Mouse (Mus musculus): ENCODE measurements around the gene Ndufa11. TPM values are rescaled to one million over a fixed set of nuclear protein-coding genes. Genes with fewer than 3 reads are reported as not detected.

Ndufa11 gene
- polyA plus RNA-seq, 1 experiment, result 135 TPM

DNA sequence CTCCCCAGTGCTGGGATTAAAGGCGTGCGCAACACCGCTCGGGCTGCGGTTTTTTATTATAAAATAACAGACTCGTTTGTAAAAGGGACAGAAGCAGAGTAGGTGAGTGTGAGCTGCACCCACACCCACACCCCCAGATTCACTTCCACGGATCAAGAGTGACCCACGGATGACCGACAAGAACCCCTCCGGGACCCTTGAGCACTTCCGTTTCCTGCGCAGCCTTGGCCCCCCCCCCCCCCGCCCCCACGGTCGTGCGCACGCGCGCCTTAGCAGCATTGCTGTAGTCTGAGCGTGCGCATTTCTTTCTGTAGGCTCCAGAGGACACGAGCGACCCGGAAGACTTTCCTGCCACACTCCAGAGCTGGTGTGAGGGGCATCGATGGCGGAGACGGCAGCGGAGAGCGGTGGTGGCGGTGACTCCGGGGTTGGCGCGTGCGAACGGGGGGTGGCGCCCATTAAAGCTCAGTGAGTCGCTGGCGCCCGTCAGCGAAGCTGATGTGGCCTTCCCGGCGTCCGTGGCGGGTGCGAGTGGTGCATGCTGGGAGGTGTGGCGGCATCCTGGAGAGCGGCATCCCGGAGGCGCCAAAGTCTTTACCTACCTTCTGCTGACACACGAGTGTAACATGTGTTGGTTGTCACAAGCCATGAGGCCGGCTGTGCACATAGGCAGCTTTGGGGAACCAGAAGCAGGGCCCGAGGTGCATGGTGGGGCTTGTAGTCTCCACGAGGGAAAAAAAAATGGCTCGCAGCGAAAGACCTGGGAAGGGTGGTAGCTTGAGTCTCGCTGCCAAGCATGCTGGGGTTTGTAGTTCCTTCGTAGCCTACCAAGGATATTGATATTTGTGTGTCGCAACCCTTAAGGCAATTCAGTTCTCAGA lies 47.1 kb downstream of the Ndufa11 start, which contains the start of gene Dus3l:
Gene Dus3l, plus strand, starts transcription at position 284 of the 881 bp plus-strand sequence.
- peak within 1 kb of the TSS; percentile 97 for H3K4me3 ChIP-seq (ENCODE audit: control insufficient read depth, low read depth, low read length)
- TF ChIP-seq POLR2A (IDR thresholded peaks at IDR 0.05; ENCODE audit: control insufficient read depth, low read depth, low read length) (peak; percentile 29), CTCF (IDR thresholded peaks at IDR 0.05; ENCODE audit: control insufficient read depth, insufficient read depth, insufficient replicate concordance, low read depth, low read length) (peak; percentile 25; the same call in 1 of the 2 replicates)
- peaks cover 34% of the 10 kb centered on the region for H3K4me1 ChIP-seq (ENCODE audit: control insufficient read depth, insufficient read depth, low read length)
- H3K27me3 ChIP-seq (ENCODE audit: control insufficient read depth, insufficient read depth, low read length), result no peaks in the 10 kb centered on the region
- H3K27ac ChIP-seq (ENCODE audit: control insufficient read depth, insufficient read depth, low read depth, low read length), result peak within 1 kb of the TSS; percentile 98
- peaks cover 1% of the 10 kb centered on the region; the same call in 1 of the 2 replicates for H3K36me3 ChIP-seq (ENCODE audit: control insufficient read depth, insufficient read depth, low read length)

DNA sequence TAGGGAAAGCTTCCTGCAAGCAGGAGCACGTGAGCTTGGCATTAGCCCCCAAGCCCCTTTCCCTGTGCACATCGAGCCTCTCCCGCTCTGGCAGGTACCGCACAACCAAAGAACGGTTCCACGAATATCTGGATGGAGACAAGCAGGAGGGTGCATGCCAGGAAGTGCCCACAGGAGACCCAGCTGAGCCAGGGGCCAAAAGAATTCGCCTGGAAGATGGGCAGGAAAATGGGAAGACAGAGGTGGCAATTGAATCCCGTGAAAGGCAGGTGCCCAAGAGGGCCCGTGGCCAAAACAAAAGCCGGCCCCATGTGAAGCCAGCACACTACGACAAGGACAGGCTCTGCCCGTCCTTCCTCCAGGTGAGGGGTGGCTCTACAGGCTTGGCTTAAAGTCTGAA lies 47.9 kb downstream of the Ndufa11 start:
- TF ChIP-seq CTCF (IDR thresholded peaks at IDR 0.05; ENCODE audit: control insufficient read depth, insufficient read depth, insufficient replicate concordance, low read depth, low read length) (no peak), POLR2A (IDR thresholded peaks at IDR 0.05; ENCODE audit: control insufficient read depth, low read depth, low read length) (no peak)
- peak overlapping the region; percentile 97 for H3K4me3 ChIP-seq (ENCODE audit: control insufficient read depth, low read depth, low read length)
- peaks cover 1% of the 10 kb centered on the region; the same call in 1 of the 2 replicates for H3K36me3 ChIP-seq (ENCODE audit: control insufficient read depth, insufficient read depth, low read length)
- peaks cover 34% of the 10 kb centered on the region for H3K4me1 ChIP-seq (ENCODE audit: control insufficient read depth, insufficient read depth, low read length)
- no peaks in the 10 kb centered on the region for H3K27me3 ChIP-seq (ENCODE audit: control insufficient read depth, insufficient read depth, low read length)
- H3K27ac ChIP-seq (ENCODE audit: control insufficient read depth, insufficient read depth, low read depth, low read length), result peak overlapping the region; percentile 98; the same call in 1 of the 2 replicates

DNA sequence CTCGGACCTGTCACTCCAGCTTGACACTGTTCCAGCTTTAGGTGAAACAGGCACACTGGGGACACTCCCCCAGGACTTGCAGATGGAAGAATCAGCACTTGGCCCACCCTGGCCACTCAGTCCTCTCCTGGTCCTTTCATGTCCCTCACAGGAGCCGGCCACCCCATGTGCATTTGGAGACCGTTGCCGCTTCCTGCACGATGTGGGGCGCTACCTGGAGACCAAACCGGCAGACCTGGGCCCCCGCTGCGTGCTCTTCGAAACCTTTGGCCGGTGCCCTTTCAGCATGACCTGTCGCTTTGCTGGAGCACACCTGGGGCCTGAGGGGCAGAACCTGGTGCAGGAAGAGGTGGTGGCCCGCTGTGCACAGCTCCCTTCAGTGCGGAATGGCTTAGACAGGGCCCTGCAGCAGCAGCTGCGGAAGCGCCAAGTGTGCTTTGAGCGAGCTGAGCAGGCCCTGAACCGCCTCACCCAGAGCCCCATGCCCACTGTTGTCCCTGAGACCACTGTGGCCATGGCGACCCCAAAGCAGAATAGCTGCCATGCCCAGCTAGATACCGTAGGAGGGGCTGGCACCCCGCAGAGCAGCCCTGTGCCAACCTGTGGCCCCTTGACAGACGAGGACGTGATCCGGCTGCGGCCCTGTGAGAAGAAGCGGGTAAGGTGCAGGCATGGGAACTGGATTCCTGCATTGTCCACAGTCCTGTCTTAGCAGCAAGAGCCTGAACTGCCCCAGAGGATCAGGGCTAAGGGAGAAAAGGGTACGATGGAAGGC lies 49.3 kb downstream of the Ndufa11 start:
- TF ChIP-seq POLR2A (IDR thresholded peaks at IDR 0.05; ENCODE audit: control insufficient read depth, low read depth, low read length), result no peak
- TF ChIP-seq CTCF (IDR thresholded peaks at IDR 0.05; ENCODE audit: control insufficient read depth, insufficient read depth, insufficient replicate concordance, low read depth, low read length), result no peak
- Histone ChIP-seq H3K4me1 (ENCODE audit: control insufficient read depth, insufficient read depth, low read length) (peaks cover 27% of the 10 kb centered on the region), H3K36me3 (ENCODE audit: control insufficient read depth, insufficient read depth, low read length) (peaks cover 1% of the 10 kb centered on the region), H3K4me3 (ENCODE audit: control insufficient read depth, low read depth, low read length) (no peak overlapping the region), H3K27ac (ENCODE audit: control insufficient read depth, insufficient read depth, low read depth, low read length) (no peak overlapping the region), H3K27me3 (ENCODE audit: control insufficient read depth, insufficient read depth, low read length) (no peaks in the 10 kb centered on the region)

DNA sequence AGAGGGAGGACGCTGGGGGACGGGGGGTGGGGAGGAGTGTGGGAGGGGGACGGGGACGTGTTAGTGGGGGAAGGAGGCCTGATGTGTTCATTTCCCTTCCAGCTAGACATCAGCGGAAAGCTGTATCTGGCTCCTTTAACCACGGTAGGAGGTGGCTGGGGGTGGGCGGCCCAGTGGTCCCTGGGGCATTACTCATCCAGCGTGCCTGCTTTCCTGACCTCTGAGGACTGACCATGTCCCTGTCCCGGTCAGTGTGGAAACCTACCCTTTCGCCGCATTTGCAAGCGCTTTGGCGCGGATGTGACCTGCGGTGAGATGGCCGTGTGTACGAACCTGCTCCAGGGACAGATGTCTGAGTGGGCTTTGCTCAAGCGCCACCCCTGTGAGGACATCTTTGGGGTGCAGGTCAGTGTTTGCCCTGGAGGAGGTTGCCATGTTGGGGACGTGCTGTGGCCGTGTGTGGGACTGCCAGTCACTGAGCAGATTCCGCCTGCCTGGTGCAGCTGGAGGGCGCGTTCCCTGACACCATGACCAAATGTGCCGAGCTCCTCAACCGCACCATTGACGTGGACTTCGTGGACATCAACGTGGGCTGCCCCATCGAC lies 50.1 kb downstream of the Ndufa11 start:
- H3K4me3 ChIP-seq (ENCODE audit: control insufficient read depth, low read depth, low read length), result no peak overlapping the region

DNA sequence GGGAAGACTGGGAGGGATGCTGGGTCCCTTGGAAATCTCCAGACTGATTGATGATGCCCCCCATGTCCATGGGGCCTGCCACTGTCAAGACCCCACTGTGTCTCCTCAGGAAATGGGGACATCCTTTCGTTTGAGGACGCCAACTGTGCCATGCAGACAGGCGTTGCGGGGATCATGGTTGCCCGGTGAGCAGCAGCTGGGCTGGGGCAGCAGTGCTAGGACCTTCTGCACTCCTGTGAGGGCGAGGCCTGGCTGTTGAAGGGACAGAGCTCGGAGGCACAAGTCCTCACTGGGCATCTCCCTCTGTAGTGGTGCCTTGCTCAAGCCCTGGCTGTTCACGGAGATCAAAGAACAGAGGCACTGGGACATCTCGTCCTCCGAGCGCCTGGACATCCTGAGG lies 51.4 kb downstream of the Ndufa11 start:
- no peak for TF ChIP-seq CTCF (IDR thresholded peaks at IDR 0.05; ENCODE audit: control insufficient read depth, insufficient read depth, insufficient replicate concordance, low read depth, low read length)
- no peak for TF ChIP-seq POLR2A (IDR thresholded peaks at IDR 0.05; ENCODE audit: control insufficient read depth, low read depth, low read length)
- Histone ChIP-seq H3K27me3 (ENCODE audit: control insufficient read depth, insufficient read depth, low read length) (no peaks in the 10 kb centered on the region), H3K4me3 (ENCODE audit: control insufficient read depth, low read depth, low read length) (peak overlapping the region; percentile 66), H3K4me1 (ENCODE audit: control insufficient read depth, insufficient read depth, low read length) (peaks cover 8% of the 10 kb centered on the region), H3K36me3 (ENCODE audit: control insufficient read depth, insufficient read depth, low read length) (peaks cover 1% of the 10 kb centered on the region), H3K27ac (ENCODE audit: control insufficient read depth, insufficient read depth, low read depth, low read length) (no peak overlapping the region)

More for the DNA sequence above, 50.1 kb downstream of the Ndufa11 start:
- no peaks in the 10 kb centered on the region for H3K27me3 ChIP-seq (ENCODE audit: control insufficient read depth, insufficient read depth, low read length)
- peaks cover 1% of the 10 kb centered on the region for H3K36me3 ChIP-seq (ENCODE audit: control insufficient read depth, insufficient read depth, low read length)
- no peak for TF ChIP-seq CTCF (IDR thresholded peaks at IDR 0.05; ENCODE audit: control insufficient read depth, insufficient read depth, insufficient replicate concordance, low read depth, low read length)
- no peak for TF ChIP-seq POLR2A (IDR thresholded peaks at IDR 0.05; ENCODE audit: control insufficient read depth, low read depth, low read length)
- H3K27ac ChIP-seq (ENCODE audit: control insufficient read depth, insufficient read depth, low read depth, low read length), result no peak overlapping the region
- peaks cover 20% of the 10 kb centered on the region for H3K4me1 ChIP-seq (ENCODE audit: control insufficient read depth, insufficient read depth, low read length)

DNA sequence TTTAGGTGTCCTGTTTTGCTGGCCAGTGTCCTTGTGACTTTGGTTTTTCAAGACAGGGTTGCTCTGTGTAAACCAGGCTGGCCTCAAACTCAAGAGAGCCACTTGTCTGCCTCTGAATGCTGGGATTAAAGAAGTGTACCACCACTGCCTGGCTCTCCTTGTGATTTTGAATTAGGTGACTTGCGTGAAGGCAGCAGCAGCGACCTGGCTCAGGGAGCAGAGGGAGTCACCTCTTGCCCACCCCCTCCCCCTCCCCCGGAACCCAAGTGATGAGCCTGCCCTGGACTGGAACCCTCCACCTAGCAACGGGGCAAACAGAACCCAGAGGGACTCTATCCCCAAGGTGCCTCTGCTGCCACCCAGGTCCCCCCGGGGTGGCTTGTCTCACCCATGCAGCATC lies 52.4 kb downstream of the Ndufa11 start, which contains the start of gene Prr22:
Gene Prr22, plus strand, starts transcription at position 301 of the 400 bp plus-strand sequence.
- TF ChIP-seq POLR2A (IDR thresholded peaks at IDR 0.05; ENCODE audit: control insufficient read depth, low read depth, low read length), result no peak; the same call in 1 of the 2 replicates
- no peak for TF ChIP-seq CTCF (IDR thresholded peaks at IDR 0.05; ENCODE audit: control insufficient read depth, insufficient read depth, insufficient replicate concordance, low read depth, low read length)
- Histone ChIP-seq H3K36me3 (ENCODE audit: control insufficient read depth, insufficient read depth, low read length) (peaks cover 1% of the 10 kb centered on the region), H3K4me1 (ENCODE audit: control insufficient read depth, insufficient read depth, low read length) (peaks cover 4% of the 10 kb centered on the region), H3K4me3 (ENCODE audit: control insufficient read depth, low read depth, low read length) (peak within 1 kb of the TSS; percentile 66), H3K27ac (ENCODE audit: control insufficient read depth, insufficient read depth, low read depth, low read length) (peak within 1 kb of the TSS; percentile 10; the same call in 1 of the 2 replicates), H3K27me3 (ENCODE audit: control insufficient read depth, insufficient read depth, low read length) (no peaks in the 10 kb centered on the region)

Other genes with a start within 250 kb of the Ndufa11 start
- 63.4 and 68.8 TPM in 2 replicates for gene Ptprs, start 241.3 kb upstream of the Ndufa11 start, polyA plus RNA-seq (2012; rRNA removed)
- 1,198 and 1,268 TPM in 2 replicates for gene Znrf4, start 205.3 kb upstream of the Ndufa11 start, polyA plus RNA-seq (2012; rRNA removed)
- 2.0 and 2.3 TPM in 2 replicates for gene Gm20219, start 163.4 kb upstream of the Ndufa11 start, polyA plus RNA-seq (2012; rRNA removed)
- gene Safb2, start 133.2 kb upstream of the Ndufa11 start, polyA plus RNA-seq (2012; rRNA removed), result 92.2 and 99.2 TPM in 2 replicates
- 104 and 116 TPM in 2 replicates for gene Safb, start 132.9 kb upstream of the Ndufa11 start, polyA plus RNA-seq (2012; rRNA removed)
- 253 and 274 TPM in 2 replicates for gene 2410015M20Rik, start 108.0 kb upstream of the Ndufa11 start, polyA plus RNA-seq (2012; rRNA removed)
- 1,820 and 2,071 TPM in 2 replicates for gene Rpl36, start 104.4 kb upstream of the Ndufa11 start, polyA plus RNA-seq (2012; rRNA removed)
- gene Lonp1, start 90.9 kb upstream of the Ndufa11 start, polyA plus RNA-seq (2012; rRNA removed), result 22.8 and 23.5 TPM in 2 replicates
- 182 and 184 TPM in 2 replicates for gene Catsperd, start 89.6 kb upstream of the Ndufa11 start, polyA plus RNA-seq (2012; rRNA removed)
- gene Ranbp3, start 44.5 kb upstream of the Ndufa11 start, polyA plus RNA-seq (2012; rRNA removed), result 98.4 and 120 TPM in 2 replicates
- 9.2 and 12.4 TPM in 2 replicates for gene Vmac, start 255 bp downstream of the Ndufa11 start, polyA plus RNA-seq (2012; rRNA removed)
- 7.8 and 9.2 TPM in 2 replicates for gene Nrtn, start 39.8 kb downstream of the Ndufa11 start, polyA plus RNA-seq (2012; rRNA removed)
- gene Dus3l, start 47.0 kb downstream of the Ndufa11 start, polyA plus RNA-seq (2012; rRNA removed), result 29.7 and 31.3 TPM in 2 replicates
- gene Prr22, start 52.5 kb downstream of the Ndufa11 start, polyA plus RNA-seq (2012; rRNA removed), result 158 and 194 TPM in 2 replicates
- gene Rfx2, start 113.2 kb downstream of the Ndufa11 start, polyA plus RNA-seq (2012; rRNA removed), result 312 and 332 TPM in 2 replicates
- 166 TPM in 2 replicates for gene Acsbg2, start 156.7 kb downstream of the Ndufa11 start, polyA plus RNA-seq (2012; rRNA removed)
- gene 1700061G19Rik, start 157.7 kb downstream of the Ndufa11 start, polyA plus RNA-seq (2012; rRNA removed), result 157 and 164 TPM in 2 replicates
- 60.6 and 73.5 TPM in 2 replicates for gene Mllt1, start 217.6 kb downstream of the Ndufa11 start, polyA plus RNA-seq (2012; rRNA removed)

All from testis, adult 2 months (tissue).